Mouse (Mus musculus): ENCODE measurements around the gene Slc29a1. TPM values are rescaled to one million over a fixed set of nuclear protein-coding genes. Genes with fewer than 3 reads are reported as not detected.

The Slc29a1 gene
- 39.4 TPM for polyA plus RNA-seq (2021)

- peaks cover 4% of the 10 kb centered on the region for H3K27me3 ChIP-seq
- ChIA-PET CTCF (interaction anchor here (1.2 to 1.4 kb wide), 3 partner anchors 11 to 18 kb away, joined by 3 to 7 read pairs (median 3); no protein-coding TSS in a partner anchor), POLR2A (no interaction called here)
- in situ Hi-C loops (cut with MboI; ENCODE audit: low pct_unique_long_range_greater_than_20kb), result no loop called here
- no peak for ATAC-seq
- DNase-seq (ENCODE audit: low read depth, low spot score), result no peak
- TF ChIP-seq CTCF (IDR thresholded peaks at IDR 0.05), result no peak
Measured at GRCm38 (mm10) chr17:45599446-45600242, at the start of gene Slc29a1. Gene Slc29a1 (minus strand): TSS chr17:45599606.

DNA sequence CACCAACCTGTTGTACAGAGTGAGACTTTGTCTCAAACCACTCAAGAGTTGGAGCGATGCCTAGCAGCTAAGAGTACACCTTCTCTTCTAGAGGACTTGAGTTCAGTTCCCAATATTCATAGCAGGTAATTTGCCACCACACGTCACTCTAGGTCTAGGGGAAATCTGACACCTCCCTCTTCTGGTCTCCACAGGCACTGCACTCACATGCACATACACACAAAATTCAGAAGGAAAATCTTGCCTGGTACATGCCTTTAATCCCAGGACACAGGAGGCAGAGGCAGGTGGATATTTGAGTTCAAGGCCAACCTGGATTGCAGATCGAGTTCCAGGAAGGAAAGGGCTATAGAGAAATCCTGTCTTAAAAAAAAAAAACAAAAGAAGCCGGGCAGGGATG lies 44.8 kb upstream of the Slc29a1 start:
- no peak for ATAC-seq
- ChIA-PET POLR2A (interaction anchor here (0.6 kb wide), 1 partner anchor 68 kb away, joined by 4 read pairs; no protein-coding TSS in a partner anchor), CTCF (interaction anchor here (3.9 kb wide), 1 partner anchor 60 kb away, joined by 41 read pairs; no protein-coding TSS in a partner anchor)
- DNase-seq (ENCODE audit: low read depth, low spot score), result no peak
- in situ Hi-C loops (cut with MboI; ENCODE audit: low pct_unique_long_range_greater_than_20kb), result loop anchor here (25.0 kb wide), 1 partner anchor 157 kb away; the partner anchor contains the start of gene Spats1
- peak; percentile 43 for TF ChIP-seq CTCF (IDR thresholded peaks at IDR 0.05)
- no peaks in the 10 kb centered on the region for H3K27me3 ChIP-seq

DNA sequence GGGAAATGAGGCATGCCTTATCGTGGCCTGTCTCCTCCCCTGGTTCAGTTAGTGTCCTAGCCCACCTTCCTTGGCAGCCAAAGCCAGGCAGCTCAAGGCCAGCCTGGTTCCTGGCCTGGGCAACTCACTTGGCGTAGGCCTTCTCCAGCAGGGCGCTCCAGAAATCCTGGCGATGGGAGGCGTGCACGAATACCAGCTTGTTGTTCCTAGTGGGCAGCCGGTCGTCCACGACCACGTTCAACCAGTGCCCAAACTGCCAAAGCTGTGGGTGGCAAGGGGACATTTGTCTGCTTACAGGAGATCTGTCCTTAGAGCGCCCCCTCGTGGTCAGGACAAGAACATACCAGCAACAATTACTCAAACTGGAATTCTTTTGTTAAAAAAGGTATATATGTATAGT lies 43.3 kb upstream of the Slc29a1 start:
- ChIA-PET POLR2A (interaction anchor here (0.5 to 0.9 kb wide), 2 partner anchors 15 to 58 kb away, joined by 3 to 4 read pairs; no protein-coding TSS in a partner anchor), CTCF (interaction anchor here (0.8 to 3.9 kb wide), 14 partner anchors 8 to 66 kb away, joined by 3 to 41 read pairs (median 4); partner anchors contain the start of gene Capn11)
- in situ Hi-C loops (cut with MboI; ENCODE audit: low pct_unique_long_range_greater_than_20kb), result loop anchor here (25.0 kb wide), 1 partner anchor 155 kb away; the partner anchor contains the start of gene Spats1
- TF ChIP-seq CTCF (IDR thresholded peaks at IDR 0.05), result peak; percentile 78
- DNase-seq (ENCODE audit: low read depth, low spot score) (no peak), ATAC-seq (no peak)
- no peaks in the 10 kb centered on the region for H3K27me3 ChIP-seq

DNA sequence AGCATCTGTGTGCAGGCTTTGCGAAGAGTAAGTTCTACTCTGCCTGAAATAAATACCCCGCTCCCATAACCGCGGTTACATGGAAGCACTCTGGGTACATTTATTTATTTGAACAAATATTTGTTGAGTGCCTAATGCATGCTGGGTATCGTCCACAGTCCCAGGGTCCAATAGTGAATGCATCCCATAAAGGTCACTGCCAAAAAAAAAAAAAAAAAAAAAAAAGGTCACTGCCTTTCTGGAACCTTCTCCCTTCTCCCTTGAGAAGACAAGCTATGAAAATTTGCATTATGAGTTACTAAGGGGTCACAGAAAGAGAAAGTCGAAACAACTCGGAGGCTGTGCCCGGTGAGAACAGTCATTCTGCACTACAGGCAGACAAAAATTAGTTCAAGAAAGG lies 42.6 kb upstream of the Slc29a1 start:
- ATAC-seq, result no peak
- no peak for TF ChIP-seq CTCF (IDR thresholded peaks at IDR 0.05)
- H3K27me3 ChIP-seq, result no peaks in the 10 kb centered on the region
- in situ Hi-C loops (cut with MboI; ENCODE audit: low pct_unique_long_range_greater_than_20kb), result loop anchor here (25.0 kb wide), 1 partner anchor 155 kb away; the partner anchor contains the start of gene Spats1
- ChIA-PET CTCF (interaction anchor here (0.8 to 3.9 kb wide), 13 partner anchors 9 to 65 kb away, joined by 3 to 41 read pairs (median 5); partner anchors contain the start of gene Capn11), POLR2A (interaction anchor here (0.9 kb wide), 1 partner anchor 57 kb away, joined by 3 read pairs; no protein-coding TSS in a partner anchor)
- no peak for DNase-seq (ENCODE audit: low read depth, low spot score)

- ChIA-PET CTCF (no interaction called here), POLR2A (no interaction called here)
- TF ChIP-seq CTCF (IDR thresholded peaks at IDR 0.05), result no peak
- no peaks in the 10 kb centered on the region for H3K27me3 ChIP-seq
- ATAC-seq (no peak), DNase-seq (ENCODE audit: low read depth, low spot score) (no peak)
- in situ Hi-C loops (cut with MboI; ENCODE audit: low pct_unique_long_range_greater_than_20kb), result loop anchor here (25.0 kb wide), 1 partner anchor 151 kb away; the partner anchor contains the start of gene Spats1
Measured at GRCm38 (mm10) chr17:45638596-45639295, 39.3 kb upstream of the Slc29a1 start.

- peaks cover 3% of the 10 kb centered on the region for H3K27me3 ChIP-seq
- in situ Hi-C loops (cut with MboI; ENCODE audit: low pct_unique_long_range_greater_than_20kb), result loop anchor here (25.0 kb wide), 1 partner anchor 147 kb away; the partner anchor contains the start of gene Spats1
- no peak for TF ChIP-seq CTCF (IDR thresholded peaks at IDR 0.05)
- CTCF ChIA-PET, result interaction anchor here (0.9 kb wide), 1 partner anchor 52 kb away, joined by 3 read pairs; no protein-coding TSS in a partner anchor
- POLR2A ChIA-PET, result no interaction called here
- ATAC-seq (no peak), DNase-seq (ENCODE audit: low read depth, low spot score) (no peak)
Measured at GRCm38 (mm10) chr17:45634033-45634432, 34.6 kb upstream of the Slc29a1 start.

DNA sequence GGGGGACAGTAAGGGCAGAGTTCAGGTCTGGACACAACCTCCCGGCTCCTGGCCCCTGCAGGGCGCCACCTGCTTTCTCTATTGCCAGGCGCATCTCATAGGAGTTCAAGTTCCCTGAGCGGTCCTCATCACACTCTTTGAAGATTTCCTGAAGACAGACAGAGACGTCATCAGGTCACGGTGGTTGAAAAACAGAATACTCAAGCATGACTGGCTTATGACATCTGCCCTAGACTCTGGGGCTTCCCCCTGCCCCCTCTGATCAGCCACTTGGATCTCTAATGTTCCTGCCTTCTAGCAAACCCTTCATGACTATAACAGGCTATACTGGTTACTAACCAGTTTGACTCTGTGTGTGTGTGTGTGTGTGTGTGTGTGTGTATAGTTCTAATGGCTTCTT lies 32.5 kb upstream of the Slc29a1 start:
- no peak for ATAC-seq
- ChIA-PET POLR2A (no interaction called here), CTCF (interaction anchor here (1.3 to 1.7 kb wide), 2 partner anchors 31 to 47 kb away, joined by 3 to 9 read pairs; no protein-coding TSS in a partner anchor)
- no peak for TF ChIP-seq CTCF (IDR thresholded peaks at IDR 0.05)
- in situ Hi-C loops (cut with MboI; ENCODE audit: low pct_unique_long_range_greater_than_20kb), result loop anchor here (25.0 kb wide), 1 partner anchor 145 kb away; the partner anchor contains the start of gene Spats1
- no peak for DNase-seq (ENCODE audit: low read depth, low spot score)
- H3K27me3 ChIP-seq, result peaks cover 3% of the 10 kb centered on the region

DNA sequence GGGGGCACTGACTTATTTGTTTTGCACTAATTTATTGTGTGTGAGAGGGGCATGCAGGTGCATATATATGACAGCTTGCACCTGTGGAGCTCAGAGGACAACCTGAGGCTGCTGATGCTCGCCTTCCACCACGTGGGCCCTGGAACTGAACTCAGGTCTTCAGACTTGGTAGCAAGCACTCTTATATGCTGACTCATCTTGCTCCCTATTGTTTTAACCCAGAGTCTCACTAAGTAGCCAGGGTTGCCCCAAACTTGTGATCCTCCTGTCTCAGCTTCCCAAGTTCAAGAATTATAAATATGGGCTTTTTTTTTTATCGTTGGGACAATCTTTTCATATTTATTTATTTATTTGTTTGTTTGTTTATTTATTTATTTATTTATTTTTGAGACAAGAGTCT lies 31.6 kb upstream of the Slc29a1 start:
- TF ChIP-seq CTCF (IDR thresholded peaks at IDR 0.05), result no peak
- ChIA-PET CTCF (interaction anchor here (1.7 to 7.6 kb wide), 2 partner anchors 30 to 47 kb away, joined by 3 to 76 read pairs; no protein-coding TSS in a partner anchor), POLR2A (no interaction called here)
- no peak for DNase-seq (ENCODE audit: low read depth, low spot score)
- ATAC-seq, result no peak
- H3K27me3 ChIP-seq, result peaks cover 3% of the 10 kb centered on the region
- in situ Hi-C loops (cut with MboI; ENCODE audit: low pct_unique_long_range_greater_than_20kb), result loop anchor here (25.0 kb wide), 1 partner anchor 144 kb away; the partner anchor contains the start of gene Spats1

GRCm38 (mm10) chr17:45629861-45630694 lies 30.7 kb upstream of the Slc29a1 start:
- POLR2A ChIA-PET, result no interaction called here
- H3K27me3 ChIP-seq, result peaks cover 3% of the 10 kb centered on the region
- ATAC-seq (no peak), DNase-seq (ENCODE audit: low read depth, low spot score) (no peak)
- CTCF ChIA-PET, result interaction anchor here (1.3 to 7.6 kb wide), 3 partner anchors 9 to 46 kb away, joined by 4 to 76 read pairs (median 5); no protein-coding TSS in a partner anchor
- TF ChIP-seq CTCF (IDR thresholded peaks at IDR 0.05), result no peak
- in situ Hi-C loops (cut with MboI; ENCODE audit: low pct_unique_long_range_greater_than_20kb), result loop anchor here (5.0 to 25.0 kb wide), 2 partner anchors 43 to 143 kb away; partner anchors contain the start of gene Spats1

Data from Patski (cell line).